Mouse (Mus musculus) limb, embryonic 10.5 days (tissue): ENCODE data around the gene Ak3. TPM values are rescaled to one million over a fixed set of nuclear protein-coding genes. Genes with fewer than 3 reads are reported as not detected.
A peak's percentile ranks its signal among the peaks of the same experiment; 100 is the strongest.

Experiments
- DNase-seq: peaks from one replicate; pipeline ENCODE4 v3.0.0-alpha.2; 2017; ENCODE audit warnings: low spot score
- H3K27ac ChIP-seq: fragments of 300-500 bp; sonication (generic); 2 replicates; pipeline ENCODE4 v1.5.1; 2016; ENCODE audit warnings: mild to moderate bottlenecking
- H3K27me3 ChIP-seq: fragments of 300-500 bp; sonication (generic); 2 replicates; pipeline ENCODE4 v1.6.1; 2016; ENCODE audit warnings: low read depth, mild to moderate bottlenecking; ENCODE audit not compliant: poor library complexity, severe bottlenecking
- H3K36me3 ChIP-seq: fragments of 300-500 bp; sonication (generic); 2 replicates; pipeline ENCODE4 v1.6.1; 2016; ENCODE audit warnings: mild to moderate bottlenecking, moderate library complexity
- H3K4me1 ChIP-seq: fragments of 300-500 bp; sonication (generic); 2 replicates; pipeline ENCODE4 v1.6.1; 2016
- H3K4me3 ChIP-seq: fragments of 300-500 bp; sonication (generic); 2 replicates; pipeline ENCODE4 v1.5.1; 2016; ENCODE audit warnings: mild to moderate bottlenecking, moderate library complexity
- H3K9me3 ChIP-seq: fragments of 300-500 bp; sonication (generic); replicated peaks from 2 replicates; pipeline ENCODE4 v1.6.1; 2016; ENCODE audit warnings: mild to moderate bottlenecking
- WGBS: fragments of 180-500 bp; shearing (Covaris S2); methylation state at CpG from one replicate; pipeline ENCODE4 v1.1.7; 2016; 5-methylcytosine and 5-hydroxymethylcytosine counted together
- polyA plus RNA-seq: library from polyadenylated mRNA; unstranded; fragments of >200 nt; fragmentation: Nextera tagmentation; extraction: Ambion mirVana; gene quantifications from 2 replicates; pipeline ENCODE4 v1.2.1, GENCODE M21; 2016

Ak3 gene
- polyA plus RNA-seq, 1 experiment from 2014 or later: 69.6 TPM

DNA sequence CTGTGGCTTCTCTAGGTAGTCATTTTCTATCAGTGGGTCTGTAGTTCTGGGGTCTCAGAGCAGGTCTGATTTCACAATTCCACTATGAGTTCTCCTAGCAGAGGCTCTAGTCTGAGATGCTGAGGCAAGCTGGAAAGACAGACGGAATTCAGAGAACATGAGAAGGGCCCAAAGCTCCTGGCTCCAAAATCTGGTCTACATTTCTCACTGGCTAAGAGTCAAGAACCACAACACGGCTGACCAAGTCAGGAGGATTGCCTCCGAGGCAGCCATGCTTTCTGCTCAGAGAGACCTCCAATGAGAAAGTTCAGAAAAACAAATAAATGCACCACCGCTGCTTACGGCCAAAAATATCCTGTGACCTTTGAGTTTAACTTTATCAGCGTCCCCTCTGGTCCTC, 6.8 kb upstream of the Ak3 start:
- no peak for DNase-seq
- no peaks in the 10 kb centered on the region for H3K4me1 ChIP-seq
- H3K4me3 ChIP-seq: no peak overlapping the region
- no peaks in the 10 kb centered on the region for H3K27me3 ChIP-seq
- no peaks in the 10 kb centered on the region for H3K36me3 ChIP-seq
- 88% methylated on average over 6 of the region's 6 CpGs for WGBS
- H3K9me3 ChIP-seq: no peaks in the 10 kb centered on the region
- H3K27ac ChIP-seq: no peak overlapping the region

DNA sequence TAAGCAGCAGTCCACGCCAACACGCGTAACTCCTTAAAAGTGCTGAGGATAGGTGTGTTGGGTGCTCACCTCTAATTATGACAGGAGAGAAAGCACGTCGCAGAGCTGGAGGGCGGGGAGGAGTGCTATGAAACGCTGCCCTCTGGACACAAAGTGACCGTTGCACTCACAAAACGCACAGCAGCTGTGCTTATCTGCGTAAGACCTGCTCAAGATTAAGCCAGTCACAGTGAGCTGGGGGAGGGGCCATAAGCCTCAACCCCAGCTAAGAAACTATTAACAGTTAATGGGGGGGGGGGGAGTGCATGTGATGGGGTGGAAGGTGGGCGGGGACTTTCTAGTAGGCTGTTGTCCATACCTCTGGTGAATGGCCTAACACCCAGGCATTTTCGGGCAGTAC, 5.0 kb upstream of the Ak3 start:
- no peaks in the 10 kb centered on the region for H3K36me3 ChIP-seq
- H3K9me3 ChIP-seq: no peaks in the 10 kb centered on the region
- peaks cover 8% of the 10 kb centered on the region for H3K4me1 ChIP-seq
- H3K4me3 ChIP-seq: no peak overlapping the region
- no peak overlapping the region for H3K27ac ChIP-seq
- no peaks in the 10 kb centered on the region for H3K27me3 ChIP-seq
- WGBS: 87% methylated on average over 12 of the region's 12 CpGs
- no peak for DNase-seq

DNA sequence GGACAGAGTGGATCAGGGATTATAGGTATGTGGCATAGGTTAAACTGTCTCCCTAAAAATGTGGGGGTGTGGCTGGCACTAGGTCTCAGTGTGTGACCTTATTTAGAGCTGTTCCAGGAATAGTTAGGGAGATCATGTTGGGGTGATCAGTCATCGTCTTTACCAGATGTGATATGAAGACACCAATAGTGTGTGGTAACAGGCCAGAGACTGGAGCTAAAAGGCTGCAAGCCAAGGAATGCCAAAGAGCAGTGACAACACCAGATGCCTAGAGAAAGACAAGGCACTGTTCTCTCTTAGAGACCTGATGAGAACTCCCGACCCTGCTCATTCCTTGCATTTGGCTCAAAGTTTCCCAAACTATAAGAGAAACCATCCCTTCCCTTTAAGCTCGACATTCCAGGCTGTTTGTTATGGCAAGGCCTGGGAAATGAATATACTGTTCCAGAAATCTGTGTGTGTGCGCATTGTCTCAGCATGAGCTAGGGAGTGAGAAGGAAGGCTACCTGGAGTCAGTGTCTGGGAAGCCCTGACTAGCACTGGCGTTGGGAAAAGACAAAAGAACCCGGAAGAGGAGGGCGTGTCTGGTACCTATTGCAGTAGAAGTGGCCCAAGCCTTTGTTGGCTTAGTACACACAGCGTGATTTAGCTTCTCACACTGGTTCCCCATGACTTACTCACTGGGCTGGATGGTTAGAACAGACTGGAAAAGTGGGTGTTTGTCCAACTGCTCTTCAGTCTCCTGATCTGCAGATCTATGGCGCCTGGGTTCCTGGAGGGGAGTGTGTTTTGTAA, 2.6 kb upstream of the Ak3 start:
- DNase-seq: no peak
- Histone ChIP-seq H3K36me3 (no peaks in the 10 kb centered on the region), H3K27me3 (no peaks in the 10 kb centered on the region), H3K27ac (no peak overlapping the region), H3K4me3 (no peak overlapping the region), H3K9me3 (no peaks in the 10 kb centered on the region), H3K4me1 (peaks cover 25% of the 10 kb centered on the region)
- WGBS: 86% methylated on average over 9 of the region's 9 CpGs

DNA sequence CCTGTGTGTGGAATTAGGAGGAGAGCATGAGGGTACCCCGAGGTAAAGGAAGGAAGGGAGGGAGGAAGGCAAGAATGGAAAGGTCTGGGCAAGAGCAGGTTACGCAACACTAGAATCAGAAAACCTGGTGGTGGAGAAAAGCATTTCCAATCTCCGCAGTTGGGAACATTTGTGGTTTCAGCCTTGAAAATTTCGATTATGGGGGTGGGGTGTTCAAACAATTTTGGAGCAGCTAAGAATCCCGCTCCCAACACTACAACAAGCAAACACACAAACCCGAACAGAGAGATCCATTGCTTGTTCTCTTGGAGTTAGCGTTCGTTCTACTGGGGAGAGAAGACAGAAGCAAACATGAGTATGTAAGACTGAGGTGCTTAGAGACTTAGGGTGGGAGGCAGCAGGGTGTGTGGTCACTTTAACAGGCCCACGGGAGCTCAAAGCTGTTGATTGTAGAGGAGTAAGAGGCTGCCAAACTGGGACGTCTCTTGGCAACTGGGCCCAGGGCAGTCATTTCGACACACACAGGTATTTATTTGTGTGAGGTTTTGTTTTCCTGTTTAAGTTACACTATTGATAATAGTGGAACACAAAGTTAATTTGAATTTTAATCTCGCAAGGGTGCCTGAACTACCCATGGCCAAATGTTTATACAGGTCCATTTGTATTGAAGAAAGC, 1.8 kb upstream of the Ak3 start:
- no peak for DNase-seq
- Histone ChIP-seq H3K36me3 (no peaks in the 10 kb centered on the region), H3K9me3 (no peaks in the 10 kb centered on the region), H3K4me3 (no peak overlapping the region), H3K27me3 (no peaks in the 10 kb centered on the region), H3K27ac (no peak overlapping the region), H3K4me1 (peaks cover 27% of the 10 kb centered on the region)
- WGBS: 86% methylated on average over 12 of the region's 12 CpGs

DNA sequence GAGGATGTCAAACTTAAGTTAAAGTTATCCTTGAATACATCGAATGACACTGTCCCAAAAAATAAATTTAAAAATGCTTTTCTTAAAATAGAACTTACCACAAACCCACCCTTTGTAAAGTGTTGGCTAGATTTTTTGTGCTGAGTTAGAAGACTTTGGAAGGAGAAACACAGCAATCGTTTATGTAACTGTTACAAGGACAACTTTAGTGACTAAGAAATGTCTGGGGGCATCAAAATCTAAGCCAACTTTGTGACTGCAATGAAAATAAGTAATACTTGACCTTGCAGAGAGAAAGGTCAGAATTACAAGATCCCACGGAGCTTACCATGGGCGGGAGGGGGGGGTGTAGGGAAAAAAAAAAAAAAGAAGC, 814 bp downstream of the Ak3 start:
- H3K36me3 ChIP-seq: no peaks in the 10 kb centered on the region
- no peaks in the 10 kb centered on the region for H3K9me3 ChIP-seq
- peak overlapping the region; percentile 72 for H3K4me3 ChIP-seq
- 40% methylated on average over 4 of the region's 4 CpGs for WGBS
- peak overlapping the region; percentile 96 for H3K27ac ChIP-seq
- DNase-seq: no peak
- no peaks in the 10 kb centered on the region for H3K27me3 ChIP-seq
- H3K4me1 ChIP-seq: peaks cover 27% of the 10 kb centered on the region

DNA sequence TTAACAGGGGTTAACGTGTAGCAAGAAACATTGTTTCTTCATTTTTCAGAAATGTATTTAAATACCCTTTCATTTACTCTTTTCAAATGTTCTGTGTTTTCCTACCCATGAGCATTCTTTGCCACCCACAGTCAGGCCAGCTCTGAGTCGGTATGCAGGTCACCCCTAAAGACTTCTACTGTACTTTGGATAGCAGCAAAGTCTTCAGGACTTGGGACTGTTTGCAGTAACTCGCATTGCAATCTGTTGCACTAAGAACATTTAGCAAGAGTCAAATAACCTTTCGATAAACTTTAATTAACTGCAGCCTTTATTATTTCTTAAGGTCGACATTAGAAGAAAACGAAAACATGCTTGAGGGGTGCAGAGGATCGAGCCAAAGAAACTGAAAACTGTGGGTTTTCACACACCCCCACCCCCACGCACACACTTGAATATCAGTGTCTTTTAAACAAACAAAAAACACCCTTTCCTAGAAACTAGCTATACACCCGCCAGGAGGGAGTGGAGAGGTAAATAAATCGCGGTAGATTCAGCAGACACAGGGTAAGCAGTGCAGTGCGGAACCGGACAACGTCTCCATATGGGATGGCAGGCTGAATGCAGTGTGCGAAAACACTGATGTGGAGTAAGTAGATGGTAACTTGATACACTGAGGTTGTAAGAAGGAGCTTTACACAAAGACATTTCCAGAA, 1.7 kb downstream of the Ak3 start:
- Histone ChIP-seq H3K27ac (peak overlapping the region; percentile 96), H3K4me3 (peak overlapping the region; percentile 72), H3K36me3 (no peaks in the 10 kb centered on the region), H3K4me1 (peaks cover 27% of the 10 kb centered on the region), H3K27me3 (no peaks in the 10 kb centered on the region), H3K9me3 (no peaks in the 10 kb centered on the region)
- WGBS: 57% methylated on average over 15 of the region's 15 CpGs
- peak; percentile 42 for DNase-seq

DNA sequence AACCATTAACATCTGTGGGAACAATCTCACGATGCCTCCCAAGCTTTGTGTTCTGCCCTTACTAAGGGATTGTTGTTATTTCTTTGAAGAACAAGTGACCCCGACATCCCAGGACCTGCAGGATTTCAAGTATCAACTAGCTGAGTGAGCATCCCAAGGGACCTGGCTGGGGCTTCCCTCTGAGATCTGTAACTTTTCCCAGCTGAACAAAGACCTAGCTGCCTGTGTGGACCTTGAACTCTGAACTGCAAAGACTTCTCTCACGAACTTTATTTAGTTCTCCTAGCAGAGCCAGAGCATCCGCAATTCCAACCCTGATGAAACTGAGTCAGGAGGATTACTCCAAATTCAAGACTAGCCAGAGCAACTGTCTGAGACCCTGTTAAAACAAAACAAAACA, 2.4 kb downstream of the Ak3 start:
- DNase-seq: no peak
- Histone ChIP-seq H3K27me3 (no peaks in the 10 kb centered on the region), H3K9me3 (no peaks in the 10 kb centered on the region), H3K36me3 (no peaks in the 10 kb centered on the region), H3K27ac (no peak overlapping the region), H3K4me3 (no peak overlapping the region), H3K4me1 (peaks cover 27% of the 10 kb centered on the region)
- 75% methylated on average over 4 of the region's 4 CpGs for WGBS

DNA sequence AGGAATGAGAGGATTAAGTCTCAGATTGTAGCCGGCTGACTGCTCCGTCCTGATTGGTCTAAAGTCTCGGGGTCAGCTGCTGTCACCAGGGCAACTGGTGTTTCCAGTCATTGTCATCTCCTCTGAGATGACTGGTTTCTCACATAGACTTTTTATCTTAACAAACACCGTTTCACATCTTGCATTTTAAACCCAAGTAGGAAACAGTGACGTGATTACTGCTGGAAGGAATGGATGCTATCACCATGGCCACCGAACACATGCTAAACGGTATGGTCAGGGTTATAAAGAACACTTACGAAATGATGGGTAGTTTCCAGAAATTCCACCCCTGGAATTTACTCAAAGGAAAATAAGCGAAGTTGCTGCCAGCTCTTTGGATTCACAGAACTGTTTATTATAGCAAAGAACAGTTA, 3.4 kb downstream of the Ak3 start:
- no peaks in the 10 kb centered on the region for H3K27me3 ChIP-seq
- H3K4me3 ChIP-seq: no peak overlapping the region
- no peak for DNase-seq
- H3K4me1 ChIP-seq: peaks cover 27% of the 10 kb centered on the region
- 83% methylated on average over 9 of the region's 9 CpGs for WGBS
- H3K27ac ChIP-seq: no peak overlapping the region
- H3K36me3 ChIP-seq: peaks cover 8% of the 10 kb centered on the region; the same call in 1 of the 2 replicates
- H3K9me3 ChIP-seq: no peaks in the 10 kb centered on the region

DNA sequence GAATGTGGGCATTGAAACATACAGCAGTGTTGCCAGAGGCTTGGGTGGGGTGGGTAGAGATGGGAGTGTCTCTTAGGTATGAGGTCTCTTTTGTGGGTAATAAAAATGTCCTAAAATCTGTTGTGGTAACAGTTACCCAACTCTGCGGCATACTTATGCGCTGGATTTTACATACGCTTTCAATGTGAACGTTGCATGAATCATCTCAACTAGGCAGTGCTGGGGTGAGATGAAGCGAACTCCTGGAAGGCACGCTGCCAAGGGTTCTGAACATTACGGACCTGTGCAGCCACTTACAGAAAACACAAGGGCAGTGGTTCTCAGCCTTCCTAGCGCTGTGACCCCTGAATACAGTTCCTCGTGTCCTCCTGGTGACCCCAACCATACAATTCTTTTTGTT, 5.1 kb downstream of the Ak3 start:
- Histone ChIP-seq H3K4me3 (no peak overlapping the region), H3K27ac (no peak overlapping the region), H3K36me3 (peaks cover 17% of the 10 kb centered on the region), H3K4me1 (peaks cover 17% of the 10 kb centered on the region), H3K27me3 (no peaks in the 10 kb centered on the region), H3K9me3 (no peaks in the 10 kb centered on the region)
- 95% methylated on average over 9 of the region's 9 CpGs for WGBS
- DNase-seq: no peak

DNA sequence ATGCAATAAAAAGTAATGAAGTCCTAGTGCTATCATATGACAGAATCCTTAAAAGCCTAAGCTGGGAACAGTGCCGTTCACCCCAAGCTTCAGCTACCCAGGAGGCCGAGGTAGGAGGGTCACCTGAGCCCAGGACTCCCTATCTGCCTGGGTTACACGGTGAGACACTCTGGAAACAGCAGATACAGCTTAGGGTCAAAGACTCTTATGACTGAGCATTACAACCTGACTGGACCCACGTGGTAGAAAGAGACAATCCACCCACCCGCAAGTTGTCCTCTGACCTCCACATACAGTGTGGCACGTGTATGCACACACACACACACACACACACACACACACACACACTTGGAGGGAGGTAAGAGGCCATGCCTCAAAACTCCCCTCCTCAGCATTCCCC, 5.6 kb downstream of the Ak3 start:
- WGBS: 87% methylated on average over 6 of the region's 6 CpGs
- no peaks in the 10 kb centered on the region for H3K27me3 ChIP-seq
- no peak for DNase-seq
- H3K36me3 ChIP-seq: peaks cover 22% of the 10 kb centered on the region
- no peaks in the 10 kb centered on the region for H3K9me3 ChIP-seq
- H3K4me3 ChIP-seq: no peak overlapping the region
- no peak overlapping the region for H3K27ac ChIP-seq
- H3K4me1 ChIP-seq: peaks cover 15% of the 10 kb centered on the region

DNA sequence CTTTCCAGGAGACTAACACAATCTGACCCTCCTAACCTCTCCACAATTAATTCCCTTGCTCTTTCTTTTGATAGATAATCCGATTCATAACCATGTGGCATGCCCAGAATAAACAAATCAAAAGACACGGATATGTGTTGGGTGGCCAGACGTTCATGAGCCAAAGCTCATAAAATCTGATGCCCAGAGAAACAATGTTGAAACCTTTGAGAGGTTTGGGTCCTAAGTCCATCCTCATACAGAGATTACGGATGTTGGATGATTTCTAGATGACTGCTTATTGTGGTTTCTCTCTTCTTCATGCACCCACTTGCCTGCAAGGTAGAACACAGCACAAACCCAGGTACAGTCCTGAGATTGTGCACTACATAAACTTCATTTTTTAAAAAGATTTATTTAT, 7.6 kb downstream of the Ak3 start:
- DNase-seq: no peak
- Histone ChIP-seq H3K27me3 (no peaks in the 10 kb centered on the region), H3K27ac (no peak overlapping the region), H3K4me3 (no peak overlapping the region), H3K4me1 (0 out of 2 replicates have a peak, but pooled peaks cover under 1% of the 10 kb centered on the region), H3K9me3 (no peaks in the 10 kb centered on the region), H3K36me3 (peaks cover 41% of the 10 kb centered on the region)
- 96% methylated on average over 4 of the region's 4 CpGs for WGBS

DNA sequence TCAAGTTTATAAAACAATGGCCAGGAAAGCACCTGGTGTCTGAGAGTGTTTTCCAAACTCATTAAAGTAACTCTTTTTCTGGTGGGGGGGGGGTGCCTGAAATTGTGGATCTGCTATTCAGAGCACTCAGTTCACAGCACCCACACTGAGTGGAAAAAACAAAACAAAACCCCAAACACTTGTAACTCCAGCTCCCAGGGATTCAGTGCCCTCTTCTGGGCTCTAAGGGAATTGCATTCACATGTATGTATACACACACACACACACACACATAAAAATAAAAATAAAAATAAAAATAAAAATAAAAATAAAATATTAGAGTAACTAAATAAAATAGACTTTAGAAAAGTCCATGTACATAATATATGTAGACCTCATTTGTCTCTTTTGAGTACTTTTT, 8.4 kb downstream of the Ak3 start:
- Histone ChIP-seq H3K4me1 (no peaks in the 10 kb centered on the region), H3K27me3 (no peaks in the 10 kb centered on the region), H3K36me3 (peaks cover 50% of the 10 kb centered on the region), H3K4me3 (no peak overlapping the region), H3K27ac (no peak overlapping the region), H3K9me3 (no peaks in the 10 kb centered on the region)
- DNase-seq: no peak

DNA sequence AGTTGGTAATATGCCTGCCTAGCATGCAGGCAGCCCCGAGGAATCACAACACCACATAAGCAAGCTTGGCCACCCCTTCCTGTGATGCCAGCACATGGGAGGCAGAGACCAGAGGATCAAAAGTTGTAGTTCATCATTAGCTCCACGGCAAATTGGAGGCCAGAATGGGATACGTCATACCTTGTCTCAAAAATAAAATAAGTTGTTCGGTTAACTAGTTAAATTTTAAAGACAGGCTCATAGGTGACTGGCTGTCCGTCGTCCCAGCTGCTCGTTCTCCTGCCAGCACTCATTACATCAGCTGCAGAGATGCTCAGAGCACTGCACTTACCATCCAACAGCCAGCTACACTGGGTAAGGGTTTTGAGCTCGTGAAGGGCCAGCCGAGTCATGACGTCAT, 10.2 kb downstream of the Ak3 start:
- Histone ChIP-seq H3K9me3 (no peaks in the 10 kb centered on the region), H3K4me3 (no peak overlapping the region), H3K4me1 (no peaks in the 10 kb centered on the region), H3K27ac (no peak overlapping the region), H3K36me3 (peaks cover 67% of the 10 kb centered on the region), H3K27me3 (no peaks in the 10 kb centered on the region)
- no peak for DNase-seq
- 94% methylated on average over 10 of the region's 10 CpGs for WGBS
